Mouse (Mus musculus) gastrocnemius, postnatal 25 days (tissue): ENCODE results near the gene Hoxb5. TPM values are rescaled to one million over a fixed set of nuclear protein-coding genes. Genes with fewer than 3 reads are reported as not detected.

Source experiments
- DNase-seq: peaks from one replicate; pipeline ENCODE4 v3.0.0; 2022
- total RNA-seq, 2 experiments: library from RNA; stranded (reverse); gene quantifications; 1 replicate in 1 of 2; 2 replicates in 1 of 2; pipeline ENCODE4 v1.2.3; 2021

Hoxb5 gene
- total RNA-seq, 2 experiments from 2014 or later, result 0.38 to 0.64 TPM

GRCm38 (mm10) chr11:96272024-96272921 lies 30.9 kb upstream of the Hoxb5 start:
- DNase-seq, result no peak

- DNase-seq, result no peak
These were observed 28.7 kb upstream of the Hoxb5 start for GRCm38 (mm10) chr11:96274428-96274827.

GRCm38 (mm10) chr11:96275896-96276295 lies 27.2 kb upstream of the Hoxb5 start:
- DNase-seq, result no peak

- DNase-seq, result no peak
These were observed 25.7 kb upstream of the Hoxb5 start for GRCm38 (mm10) chr11:96277151-96278044.

DNA sequence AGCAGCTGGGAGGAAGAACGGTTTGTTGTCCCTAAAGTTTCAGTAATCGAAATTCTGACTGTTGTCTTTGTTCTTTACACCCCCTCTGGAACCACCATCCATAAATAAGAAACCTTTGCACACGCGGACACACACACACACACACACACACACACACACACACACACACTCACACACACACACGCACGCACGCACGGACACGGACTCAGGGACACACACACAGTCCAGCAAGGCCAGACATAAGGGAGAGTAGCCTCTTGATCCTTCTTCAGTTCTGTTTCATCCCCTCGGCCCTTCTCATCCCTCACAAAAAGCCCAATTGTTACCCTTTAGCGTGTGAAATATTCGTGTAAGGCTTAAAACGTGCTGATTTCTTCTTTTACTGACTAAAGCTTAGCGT lies 24.8 kb upstream of the Hoxb5 start:
- no peak for DNase-seq

DNA sequence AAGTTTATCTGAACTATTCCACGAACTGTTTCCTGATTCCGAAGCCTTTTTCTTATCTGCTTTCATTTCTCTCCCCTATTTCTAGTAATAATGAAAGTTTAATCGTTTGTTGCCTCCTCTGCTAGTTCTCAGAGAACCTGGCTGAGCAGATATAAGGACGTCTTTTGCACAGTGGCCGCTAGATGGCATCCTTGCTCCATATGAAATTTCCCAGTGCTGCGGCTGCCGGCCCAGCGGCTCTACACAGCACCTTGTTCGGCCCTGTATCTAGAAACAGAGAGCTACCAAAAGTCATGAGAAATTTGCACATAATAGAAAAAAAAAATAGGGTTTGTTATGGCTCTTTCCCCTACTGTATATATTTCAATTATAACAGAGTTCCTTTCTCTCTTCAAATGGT lies 24.4 kb upstream of the Hoxb5 start:
- peak; percentile 56 for DNase-seq

DNA sequence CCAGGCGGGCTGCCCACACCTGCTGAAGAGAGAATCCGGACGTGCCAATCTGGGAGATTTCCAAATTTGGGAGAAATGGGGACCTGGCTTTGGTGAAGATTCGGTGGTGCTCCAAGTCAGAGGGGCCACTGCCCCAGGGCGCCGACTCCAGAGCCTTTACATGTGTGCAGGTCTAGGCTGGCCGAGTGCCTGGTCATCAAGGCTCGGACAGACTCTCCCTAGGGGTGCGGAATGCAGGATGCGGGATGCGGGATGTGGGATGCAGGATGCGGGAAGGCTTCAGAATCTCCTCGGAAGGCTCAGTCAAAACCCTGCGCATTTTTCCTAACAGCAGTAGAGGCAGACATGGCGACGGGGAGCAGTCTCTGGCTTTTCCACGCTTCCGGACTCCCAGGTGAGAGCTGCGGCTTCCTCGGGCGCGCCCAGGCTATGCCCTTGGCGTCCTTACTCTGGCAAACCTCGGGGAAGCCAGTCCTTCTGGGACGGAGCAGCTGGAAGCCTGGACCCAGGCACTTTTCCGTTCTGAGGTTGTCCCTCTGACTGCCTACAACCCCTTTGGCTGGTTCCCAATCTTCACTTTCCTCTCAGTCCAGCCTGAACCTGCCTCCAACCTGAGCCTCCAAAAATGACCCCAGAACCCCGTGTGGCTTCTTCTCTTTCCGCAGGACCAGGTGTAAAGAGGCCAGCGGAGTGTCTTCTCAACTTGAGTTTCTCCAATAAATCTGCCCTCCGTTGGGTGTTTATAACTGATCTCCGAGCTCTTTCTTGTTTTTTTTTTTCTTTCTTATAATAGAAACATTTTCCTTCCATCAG lies 23.5 kb upstream of the Hoxb5 start:
- no peak for DNase-seq

DNA sequence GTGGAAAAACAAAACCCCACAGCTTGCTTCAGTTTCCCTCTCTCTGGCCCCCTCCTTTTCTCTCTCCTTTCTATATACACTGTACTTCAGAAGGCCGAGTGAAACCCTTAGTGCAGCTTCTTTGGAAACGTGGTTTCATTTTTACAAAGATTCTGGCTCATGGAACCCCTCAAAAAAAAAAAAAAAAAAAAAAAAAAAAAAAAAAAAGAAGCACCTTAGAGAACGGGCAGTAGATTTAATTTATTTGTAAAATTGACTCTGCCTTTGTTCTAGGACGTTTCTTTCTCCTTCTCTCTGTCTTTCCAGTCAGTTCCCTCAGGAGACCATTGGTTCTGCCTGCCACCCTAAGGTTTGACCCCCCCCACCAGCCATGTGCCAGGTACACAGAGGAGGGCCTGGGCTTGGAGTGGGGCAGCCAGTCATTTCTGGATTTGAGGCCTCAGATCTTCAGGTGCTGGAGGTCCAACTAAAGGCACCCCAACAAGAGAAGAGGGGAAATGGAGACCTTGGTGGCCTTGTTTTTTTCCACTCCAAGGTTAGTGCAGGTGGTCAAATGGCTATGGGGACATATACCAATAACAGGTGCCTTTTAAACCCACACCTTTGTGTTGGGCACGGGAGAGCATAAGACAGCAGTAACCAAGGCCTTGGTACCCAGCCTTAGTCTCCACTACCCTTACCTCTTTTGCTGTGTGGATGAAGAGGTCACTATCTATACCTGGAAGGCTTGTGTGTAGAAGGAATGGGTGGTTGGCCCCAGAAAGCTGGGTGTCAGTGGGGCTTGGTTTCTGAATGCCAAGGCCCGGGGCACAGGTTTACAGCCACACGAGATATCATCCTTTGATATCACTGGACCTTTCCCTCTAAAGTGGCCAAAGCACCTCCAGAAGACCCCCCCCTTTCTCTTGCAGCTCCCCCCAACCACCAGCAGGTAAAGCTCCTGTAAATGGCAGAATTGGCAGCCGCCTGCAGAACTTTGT lies 22.4 kb upstream of the Hoxb5 start:
- no peak for DNase-seq

- no peak for DNase-seq
These were observed 21.7 kb upstream of the Hoxb5 start for GRCm38 (mm10) chr11:96281396-96281795.

DNA sequence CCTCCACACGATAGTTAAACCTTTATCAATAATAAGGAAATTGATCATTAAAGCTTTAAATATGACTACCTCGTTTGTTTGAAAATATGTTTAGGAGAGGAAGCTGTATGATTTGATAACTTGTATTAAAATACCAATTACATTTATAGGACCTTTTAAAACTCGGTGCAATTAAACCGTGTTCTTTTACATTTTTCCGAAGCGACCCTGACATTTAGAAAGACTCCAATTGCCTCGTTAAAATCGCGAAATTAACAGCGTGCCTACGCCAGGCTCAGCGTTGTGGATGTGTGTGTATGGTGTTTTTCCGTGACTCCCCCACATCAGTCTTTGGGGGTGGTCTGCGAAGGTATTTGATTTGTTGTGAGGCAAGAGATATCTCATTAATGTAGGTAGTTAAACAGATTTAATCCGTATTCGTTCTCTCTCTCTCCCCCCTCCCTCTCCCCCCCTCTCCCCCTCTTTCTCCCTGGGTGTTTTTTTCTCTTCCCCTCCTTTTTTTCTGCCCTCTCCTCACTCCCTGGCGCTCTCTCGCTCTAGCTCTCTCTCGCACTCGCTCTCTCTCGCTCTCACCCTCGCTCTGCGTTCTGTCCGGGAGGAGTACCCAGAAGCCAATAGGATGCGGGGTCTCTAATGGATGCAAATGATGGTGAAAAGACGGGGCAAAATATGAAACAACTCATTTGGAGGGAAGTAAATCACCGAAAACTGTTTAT lies 21.1 kb upstream of the Hoxb5 start, which contains the start of gene Hoxb8:
Hoxb8 (plus strand) TSS at position 51 of the 716 bp plus-strand sequence.
- DNase-seq, result no peak

GRCm38 (mm10) chr11:96282795-96283430 lies 20.2 kb upstream of the Hoxb5 start:
- DNase-seq, result no peak

DNA sequence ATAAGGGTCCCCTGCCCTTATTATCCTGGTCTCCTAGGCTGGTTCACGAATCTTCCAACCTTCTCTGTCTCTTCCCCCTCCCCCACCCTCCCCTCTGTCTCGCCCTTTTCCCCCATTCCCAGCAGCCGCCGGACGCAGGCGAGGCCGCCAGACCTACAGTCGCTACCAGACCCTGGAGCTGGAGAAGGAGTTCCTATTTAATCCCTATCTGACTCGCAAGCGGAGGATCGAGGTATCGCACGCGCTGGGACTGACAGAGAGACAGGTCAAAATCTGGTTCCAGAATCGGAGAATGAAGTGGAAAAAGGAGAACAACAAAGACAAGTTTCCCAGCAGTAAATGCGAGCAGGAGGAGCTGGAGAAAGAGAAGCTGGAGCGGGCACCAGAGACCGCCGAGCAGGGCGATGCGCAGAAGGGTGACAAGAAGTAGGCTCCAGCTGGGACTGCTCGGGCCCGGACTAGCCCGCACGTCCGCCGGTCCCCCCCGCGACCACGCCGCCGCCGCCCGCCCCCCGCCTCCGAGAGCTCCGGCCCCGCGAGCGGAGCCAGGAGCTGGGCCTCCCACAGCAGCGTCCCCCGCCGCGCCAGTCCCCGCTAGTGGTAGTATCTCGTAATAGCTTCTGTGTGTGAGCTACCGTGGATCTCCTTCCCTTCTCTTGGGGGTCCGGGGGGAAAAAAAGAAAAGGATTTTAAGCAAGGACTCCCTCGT lies 18.9 kb upstream of the Hoxb5 start:
- DNase-seq, result no peak

DNA sequence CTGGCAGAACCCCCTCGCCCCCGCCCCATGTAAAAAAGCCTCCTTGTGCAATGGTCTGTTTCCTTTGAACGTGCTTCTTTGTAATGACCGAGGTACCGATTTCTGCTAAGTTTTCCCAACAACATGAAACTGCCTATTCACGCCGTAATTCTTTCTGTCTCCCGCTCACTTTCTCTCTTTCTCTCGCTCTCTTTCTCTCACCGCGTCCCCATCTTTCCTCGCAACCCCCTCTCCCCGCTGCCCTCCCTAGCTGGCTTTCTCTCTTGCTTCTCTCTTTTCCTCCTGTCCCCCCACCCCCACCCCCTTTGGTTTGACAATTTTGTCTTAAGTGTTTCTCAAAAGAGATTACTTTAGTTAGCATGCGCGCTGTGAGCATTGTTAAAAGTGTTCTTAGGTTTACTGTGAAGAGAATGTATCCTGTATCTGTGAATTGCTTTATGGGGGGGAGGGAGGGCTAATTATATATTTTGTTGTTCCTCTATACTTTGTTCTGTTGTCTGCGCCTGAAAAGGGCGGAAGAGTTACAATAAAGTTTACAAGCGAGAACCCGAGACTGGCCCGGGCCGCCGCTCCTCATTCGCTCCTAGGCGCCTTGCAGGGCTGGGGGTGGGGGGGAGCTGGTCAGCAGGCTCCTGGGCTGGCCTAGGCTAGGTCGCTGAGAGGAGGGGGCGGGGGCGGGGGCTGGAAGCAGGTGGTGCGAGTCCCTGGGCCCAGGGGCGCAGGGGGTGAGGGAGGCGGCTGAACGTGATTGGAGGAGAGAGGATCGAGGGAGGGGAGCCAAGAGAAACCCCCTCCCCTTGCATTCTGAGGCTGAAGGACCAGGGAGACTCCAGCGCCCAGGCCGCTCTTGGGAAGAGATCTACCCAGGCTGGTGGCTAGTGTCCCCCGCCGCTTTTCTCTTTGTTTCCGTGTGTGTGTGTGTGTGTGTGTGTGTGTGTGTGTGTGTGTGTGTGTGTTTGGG lies 18.1 kb upstream of the Hoxb5 start:
- no peak for DNase-seq

DNA sequence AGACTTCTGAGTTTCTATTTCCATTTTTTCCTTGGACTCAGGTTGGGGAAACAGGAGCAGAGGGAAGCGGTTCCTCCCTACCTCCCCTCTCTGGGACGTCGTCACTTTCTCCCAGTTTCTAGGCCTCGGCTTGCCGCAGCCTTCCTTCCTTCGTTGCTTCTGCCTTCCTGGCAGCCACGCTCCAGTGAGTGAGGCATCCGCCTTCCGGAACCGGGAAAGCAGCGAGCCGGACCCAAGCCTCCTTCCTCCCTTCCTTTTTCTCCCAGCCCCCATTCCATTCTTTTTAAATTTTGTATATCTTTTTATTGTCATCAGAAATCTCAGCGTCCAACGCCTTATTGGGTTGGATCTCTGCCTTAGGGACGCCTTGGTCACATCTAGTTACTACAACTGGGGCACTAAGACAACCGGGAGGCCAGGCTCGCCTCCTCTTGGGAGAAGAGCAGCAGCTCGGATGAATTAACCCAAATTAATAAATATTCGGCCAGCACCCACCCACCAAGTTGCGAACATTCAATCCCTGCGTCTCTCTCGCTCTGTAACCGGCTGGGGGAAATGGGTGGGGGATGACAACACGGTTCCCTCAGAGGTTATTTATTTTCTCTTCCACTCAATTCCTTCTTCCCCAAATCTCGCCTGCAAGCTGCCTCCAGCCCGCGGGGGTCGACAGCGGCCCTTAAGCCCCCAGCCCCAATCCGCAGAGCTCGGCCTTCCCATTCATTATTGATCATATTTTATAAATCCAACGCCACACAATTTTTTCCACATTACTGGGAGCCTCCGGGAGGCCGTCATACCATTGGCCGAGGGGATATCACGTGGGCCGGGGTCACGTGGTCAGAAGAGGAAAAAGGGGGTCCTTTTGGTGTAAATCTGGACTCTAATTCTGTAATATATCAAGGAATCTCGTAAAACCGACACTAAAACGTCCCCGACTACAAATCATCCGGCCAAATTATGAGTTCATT lies 17.1 kb upstream of the Hoxb5 start, which contains the start of gene Hoxb7:
Hoxb7 (plus strand) TSS at position 853 of the 968 bp plus-strand sequence.
- DNase-seq, result no peak

- DNase-seq, result no peak
These were observed 16.3 kb upstream of the Hoxb5 start for GRCm38 (mm10) chr11:96286739-96287385.

DNA sequence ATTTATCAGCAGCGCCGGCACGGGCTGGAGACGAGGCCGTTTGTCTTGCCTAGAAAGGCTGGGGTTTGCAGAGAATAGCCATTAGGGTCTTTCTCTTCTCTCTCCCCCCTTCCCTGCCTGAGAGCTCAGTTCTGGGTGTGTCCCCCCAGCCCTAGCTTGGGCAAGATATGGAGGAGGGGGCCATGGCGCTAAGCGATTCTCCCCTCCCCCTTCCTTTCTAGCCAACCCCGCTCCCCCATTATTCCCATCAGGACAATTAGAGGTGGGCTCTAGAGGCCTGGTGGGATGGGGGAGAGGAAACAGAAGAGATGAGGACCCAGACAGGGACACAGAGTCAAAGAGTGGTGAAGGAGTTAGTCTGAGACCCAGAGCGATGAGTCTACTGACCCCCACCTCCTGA lies 15.7 kb upstream of the Hoxb5 start:
- DNase-seq, result no peak
